Mouse (Mus musculus): ENCODE data around the gene Dzip1l.
"Not testable (repeated sequence)": the region's sequence is repeated elsewhere in the genome, so short reads cannot be mapped to it uniquely, and the experiment has no call there.

Gene Dzip1l

GRCm38 (mm10) chr9:99629281-99630011 is at the start of gene Dzip1l:
Dzip1l (plus strand) TSS chr9:99629496.
- DNase-seq (ENCODE audit: low spot score) = peak; percentile 56

- no peak for DNase-seq (ENCODE audit: low spot score)
These were observed 48.6 kb upstream of the Dzip1l start for GRCm38 (mm10) chr9:99580655-99581054.

- no peak for DNase-seq (ENCODE audit: low spot score)
These were observed 41.6 kb upstream of the Dzip1l start for GRCm38 (mm10) chr9:99587505-99588202.

- no peak for DNase-seq (ENCODE audit: low spot score)
These were observed 38.2 kb upstream of the Dzip1l start for GRCm38 (mm10) chr9:99591144-99591543.

- DNase-seq (ENCODE audit: low spot score) = not testable (repeated sequence)
These were observed 30.2 kb upstream of the Dzip1l start for GRCm38 (mm10) chr9:99599127-99599526.

- no peak for DNase-seq (ENCODE audit: low spot score)
These were observed 25.7 kb upstream of the Dzip1l start for GRCm38 (mm10) chr9:99603566-99603965.

- no peak for DNase-seq (ENCODE audit: low spot score)
These were observed 17.1 kb upstream of the Dzip1l start, which contains the start of gene A4gnt for GRCm38 (mm10) chr9:99612202-99612601. A4gnt (plus strand) TSS chr9:99612502.

GRCm38 (mm10) chr9:99619688-99620087 is 9.6 kb upstream of the Dzip1l start:
- no peak for DNase-seq (ENCODE audit: low spot score)

- DNase-seq (ENCODE audit: low spot score) = no peak
These were observed 9.1 kb upstream of the Dzip1l start for GRCm38 (mm10) chr9:99620196-99620595.

GRCm38 (mm10) chr9:99622034-99622433 is 7.3 kb upstream of the Dzip1l start:
- no peak for DNase-seq (ENCODE audit: low spot score)

- DNase-seq (ENCODE audit: low spot score) = no peak
These were observed 6.3 kb upstream of the Dzip1l start for GRCm38 (mm10) chr9:99622966-99623365.

- peak; percentile 63 for DNase-seq (ENCODE audit: low spot score)
These were observed 5.2 kb upstream of the Dzip1l start for GRCm38 (mm10) chr9:99624117-99624516.

- no peak for DNase-seq (ENCODE audit: low spot score)
These were observed 715 bp upstream of the Dzip1l start for GRCm38 (mm10) chr9:99628581-99628980.

- DNase-seq (ENCODE audit: low spot score) = no peak
These were observed 775 bp downstream of the Dzip1l start for GRCm38 (mm10) chr9:99630071-99630470.

- no peak for DNase-seq (ENCODE audit: low spot score)
These were observed 1.3 kb downstream of the Dzip1l start for GRCm38 (mm10) chr9:99630528-99631125.

- no peak for DNase-seq (ENCODE audit: low spot score)
These were observed 2.5 kb downstream of the Dzip1l start for GRCm38 (mm10) chr9:99631781-99632180.

GRCm38 (mm10) chr9:99632264-99632663 is 3.0 kb downstream of the Dzip1l start:
- DNase-seq (ENCODE audit: low spot score) = no peak

- DNase-seq (ENCODE audit: low spot score) = no peak
These were observed 7.5 kb downstream of the Dzip1l start for GRCm38 (mm10) chr9:99636776-99637175.

- no peak for DNase-seq (ENCODE audit: low spot score)
These were observed 7.9 kb downstream of the Dzip1l start for GRCm38 (mm10) chr9:99637227-99637626.

GRCm38 (mm10) chr9:99637736-99638135 is 8.4 kb downstream of the Dzip1l start:
- DNase-seq (ENCODE audit: low spot score) = no peak

- no peak for DNase-seq (ENCODE audit: low spot score)
These were observed 10.7 kb downstream of the Dzip1l start for GRCm38 (mm10) chr9:99639957-99640356.

- DNase-seq (ENCODE audit: low spot score) = no peak
These were observed 16.1 kb downstream of the Dzip1l start for GRCm38 (mm10) chr9:99645416-99645815.

GRCm38 (mm10) chr9:99646102-99646501 is 16.8 kb downstream of the Dzip1l start:
- no peak for DNase-seq (ENCODE audit: low spot score)
